Mouse (Mus musculus) CH12.LX (cell line): Measurements from ENCODE around the gene Akap1. TPM values are rescaled to one million over a fixed set of nuclear protein-coding genes. Genes with fewer than 3 reads are reported as not detected.

Source experiments
- DNase-seq: peaks from one replicate; pipeline ENCODE4 v3.0.0-alpha.2; 2013; ENCODE audit errors: extremely low read depth
- H3K27ac ChIP-seq: 2 replicates; pipeline ENCODE4 v1.5.1; 2012; ENCODE audit warnings: low read depth, mild to moderate bottlenecking, control low read depth, moderate library complexity; ENCODE audit not compliant: insufficient read depth
- H3K27me3 ChIP-seq: replicated peaks from 2 replicates; pipeline ENCODE3; 2012; ENCODE audit warnings: inconsistent platforms
- H3K36me3 ChIP-seq, 2 experiments: replicated peaks in 1 of 2; 2 replicates each; pipeline versions ENCODE3 to v1.6.1; 2012; ENCODE audit warnings: inconsistent platforms in 1 of 2, low read length in 1 of 2, mild to moderate bottlenecking in 1 of 2, mixed read lengths in 1 of 2, moderate library complexity in 1 of 2; ENCODE audit not compliant: control insufficient read depth in 1 of 2, insufficient read depth in 1 of 2
- H3K4me1 ChIP-seq, 2 experiments: 2 replicates each; pipeline ENCODE4 v1.6.1; 2012; ENCODE audit warnings: inconsistent platforms in 1 of 2, moderate library complexity in 1 of 2; ENCODE audit not compliant: insufficient read depth in 2 of 2, control insufficient read depth in 1 of 2
- H3K4me2 ChIP-seq: 2 replicates; pipeline ENCODE4 v1.6.1; 2012; ENCODE audit warnings: low read depth, mild to moderate bottlenecking, control low read depth; ENCODE audit not compliant: poor library complexity, insufficient read depth, severe bottlenecking
- H3K4me3 ChIP-seq, 3 experiments: fragments of 150-350 bp in 1 of 3; sonication (generic) in 1 of 3; replicated peaks in 1 of 3; 2 replicates each; pipeline versions ENCODE3 to v1.5.1; 2011 to 2012; ENCODE audit warnings: low read depth in 2 of 3, low read length in 2 of 3, mild to moderate bottlenecking in 2 of 3, moderate library complexity in 2 of 3, control low read depth in 1 of 3, improper control_type of control experiment in 1 of 3, inconsistent platforms in 1 of 3, mixed read lengths in 1 of 3; ENCODE audit not compliant: poor library complexity in 1 of 3
- H3K79me2 ChIP-seq: replicated peaks from 2 replicates; pipeline ENCODE4 v1.6.1; 2012; ENCODE audit warnings: mild to moderate bottlenecking, moderate library complexity; ENCODE audit not compliant: control insufficient read depth, poor library complexity, insufficient read depth, severe bottlenecking; ENCODE audit errors: extremely low read depth
- H3K9ac ChIP-seq: 2 replicates; pipeline ENCODE4 v1.6.1; 2012; ENCODE audit warnings: low read depth, mild to moderate bottlenecking, control low read depth, moderate library complexity; ENCODE audit not compliant: insufficient read depth
- H3K9me3 ChIP-seq: replicated peaks from 2 replicates; pipeline ENCODE3; 2012; ENCODE audit warnings: low read length, inconsistent platforms, mixed read lengths
- BHLHE40 ChIP-seq: IDR thresholded peaks from 2 replicates; pipeline ENCODE4 v1.6.1; 2011; ENCODE audit warnings: mild to moderate bottlenecking, low read depth, low read length, improper control_type of control experiment
- EP300 ChIP-seq: IDR thresholded peaks from 2 replicates; pipeline ENCODE4 v1.6.1; 2011; ENCODE audit warnings: low read length, improper control_type of control experiment
- GABPA ChIP-seq: IDR thresholded peaks from 2 replicates; pipeline ENCODE4 v1.6.1; 2012; ENCODE audit warnings: low read depth, low read length, improper control_type of control experiment, inconsistent platforms; ENCODE audit not compliant: insufficient replicate concordance
- HCFC1 ChIP-seq: IDR thresholded peaks from 2 replicates; pipeline ENCODE4 v1.6.1; 2012; ENCODE audit warnings: low read depth, mild to moderate bottlenecking, inconsistent platforms, low read length, improper control_type of control experiment
- IRF4 ChIP-seq: IDR thresholded peaks from 2 replicates; pipeline ENCODE4 v1.6.1; 2014; ENCODE audit warnings: low read depth, mild to moderate bottlenecking, inconsistent platforms, low read length, improper control_type of control experiment
- JUN ChIP-seq: IDR thresholded peaks from 2 replicates; pipeline ENCODE4 v1.6.1; 2011; ENCODE audit warnings: low read depth, mild to moderate bottlenecking, low read length, improper control_type of control experiment, moderate library complexity; ENCODE audit not compliant: insufficient read depth
- JUND ChIP-seq: conservative IDR thresholded peaks from 2 replicates; pipeline ENCODE4 v1.6.1; 2011; ENCODE audit warnings: low read depth, low read length, improper control_type of control experiment
- MAZ ChIP-seq: IDR thresholded peaks from 2 replicates; pipeline ENCODE4 v1.6.1; 2012; ENCODE audit warnings: low read depth, mild to moderate bottlenecking, inconsistent platforms, low read length, improper control_type of control experiment, moderate library complexity
- PAX5 ChIP-seq: IDR thresholded peaks from 2 replicates; pipeline ENCODE4 v1.6.1; 2012; ENCODE audit warnings: low read length, inconsistent platforms, mixed read lengths
- RAD21 ChIP-seq: IDR thresholded peaks from 2 replicates; pipeline ENCODE4 v1.6.1; 2011; ENCODE audit warnings: low read depth, mild to moderate bottlenecking, low read length, improper control_type of control experiment, moderate library complexity
- SMC3 ChIP-seq: IDR thresholded peaks from 2 replicates; pipeline ENCODE4 v1.6.1; 2011; ENCODE audit warnings: low read depth, low read length, improper control_type of control experiment
- TCF12 ChIP-seq: IDR thresholded peaks from 2 replicates; pipeline ENCODE4 v1.6.1; 2014; ENCODE audit warnings: low read depth, mild to moderate bottlenecking, inconsistent platforms, low read length, improper control_type of control experiment
- USF2 ChIP-seq: conservative IDR thresholded peaks from 2 replicates; pipeline ENCODE4 v1.6.1; 2011; ENCODE audit warnings: low read depth, low read length, improper control_type of control experiment
- dilution Hi-C: fragments of 300-500 bp; cut with MboI; formaldehyde crosslinking; loops from 2 replicates; pipeline ENCODE4 v1.14.3; 2020; ENCODE audit warnings: low sequenced_read_pairs; ENCODE audit not compliant: extremely low pct_unique_long_range_greater_than_20kb, extremely low pct_ligation_motif_present
- in situ Hi-C: fragments of 300-500 bp; cut with MboI; formaldehyde crosslinking; loops from 3 replicates; pipeline ENCODE4 v1.14.3; 2019; ENCODE audit warnings: low sequenced_read_pairs, low pct_ligation_motif_present, low pct_unique_long_range_greater_than_20kb, mixed read lengths
- polyA plus RNA-seq: library from polyadenylated mRNA; unstranded; fragments of >175 nt; gene quantifications from 2 replicates; pipeline ENCODE4 v1.2.1, GENCODE M21; 2012; ENCODE audit warnings: low read depth; ENCODE audit not compliant: insufficient read length
- total RNA-seq, 2 experiments: library from RNA; depleted of rRNA; stranded (reverse); fragments of 300-350 nt in 1 of 2; fragments of >200 nt in 1 of 2; gene quantifications; 2 replicates each; pipeline ENCODE4 v1.2.3; 2012 to 2014

The Akap1 gene
- total and polyA plus RNA-seq, 3 experiments: 46.4 to 54.8 (median 51.6) TPM

GRCm38 (mm10) chr11:88855795-88856194, 8.6 kb downstream of the Akap1 start:
- in situ Hi-C loops (no loop called here), dilution Hi-C loops (no loop called here)
- Histone ChIP-seq H3K27ac (no peak overlapping the region), H3K27me3 (no peaks in the 10 kb centered on the region), H3K9me3 (no peaks in the 10 kb centered on the region), H3K36me3 (peaks cover 0 to 46% of the 10 kb centered on the region in 2 experiments), H3K4me2 (no peak overlapping the region), H3K4me1 (peaks cover 38 to 93% of the 10 kb centered on the region in 2 experiments), H3K79me2 (peaks cover 50% of the 10 kb centered on the region), H3K9ac (no peak overlapping the region), H3K4me3 (no peak overlapping the region)
- TF ChIP-seq PAX5: no peak
- no peak for TF ChIP-seq MAZ
- TF ChIP-seq HCFC1: no peak
- TF ChIP-seq SMC3: no peak
- no peak for DNase-seq

- DNase-seq: peak; percentile 47
- dilution Hi-C loops: no loop called here
- in situ Hi-C loops: loop anchor here (5.0 kb wide), 1 partner anchor 99 kb away; no protein-coding TSS in a partner anchor
These were observed 10.8 kb downstream of the Akap1 start for GRCm38 (mm10) chr11:88853588-88853987.

DNA sequence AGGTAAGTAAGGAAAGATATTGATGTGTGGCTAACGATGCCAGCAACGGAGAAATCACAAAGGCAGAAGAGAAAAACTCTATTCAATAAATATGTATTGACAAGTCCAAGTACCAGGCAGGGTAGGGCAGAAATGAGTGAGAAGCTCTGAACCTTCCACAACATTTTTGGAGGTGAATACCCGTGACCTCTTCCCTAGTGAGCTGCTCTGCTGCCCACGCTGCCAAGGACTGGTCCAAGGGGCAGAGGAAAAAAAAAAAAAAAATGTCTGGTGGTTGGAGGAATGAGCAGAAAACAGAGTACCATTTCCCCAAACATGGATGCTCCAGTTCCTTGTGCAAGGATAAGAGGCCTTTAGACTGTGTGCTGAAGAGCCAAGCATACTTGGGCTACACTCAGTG, 11.6 kb downstream of the Akap1 start:
- in situ Hi-C loops: loop anchor here (5.0 kb wide), 1 partner anchor 99 kb away; no protein-coding TSS in a partner anchor
- Histone ChIP-seq H3K27me3 (no peaks in the 10 kb centered on the region), H3K4me3 (no peak overlapping the region), H3K36me3 (peaks cover 0 to 39% of the 10 kb centered on the region in 2 experiments), H3K9me3 (no peaks in the 10 kb centered on the region), H3K9ac (no peak overlapping the region), H3K4me2 (no peak overlapping the region), H3K79me2 (peaks cover 37% of the 10 kb centered on the region), H3K4me1 (peaks cover 44 to 95% of the 10 kb centered on the region in 2 experiments), H3K27ac (no peak overlapping the region)
- dilution Hi-C loops: no loop called here
- TF ChIP-seq TCF12: no peak
- no peak for TF ChIP-seq GABPA
- no peak for TF ChIP-seq RAD21
- no peak for TF ChIP-seq MAZ
- no peak for DNase-seq

More at GRCm38 (mm10) chr11:88853588-88853987, 10.8 kb downstream of the Akap1 start:
- Histone ChIP-seq H3K9me3 (no peaks in the 10 kb centered on the region), H3K4me2 (no peak overlapping the region), H3K27ac (no peak overlapping the region), H3K4me3 (no peak overlapping the region), H3K79me2 (peaks cover 34% of the 10 kb centered on the region), H3K36me3 (peaks cover 0 to 35% of the 10 kb centered on the region in 2 experiments), H3K4me1 (peaks cover 40 to 93% of the 10 kb centered on the region in 2 experiments), H3K27me3 (no peaks in the 10 kb centered on the region), H3K9ac (no peak overlapping the region)
- TF ChIP-seq USF2 (no peak), EP300 (peak; percentile 60), RAD21 (no peak), BHLHE40 (0 out of 2 replicates have a peak, but pooled peaks have one; percentile 9), IRF4 (peak; percentile 78), JUN (peak; percentile 53; the same call in 1 of the 2 replicates), JUND (peak; percentile 75)
